24 mouse cellular contexts compared by ENCODE assay signal in the genomic region with DNA sequence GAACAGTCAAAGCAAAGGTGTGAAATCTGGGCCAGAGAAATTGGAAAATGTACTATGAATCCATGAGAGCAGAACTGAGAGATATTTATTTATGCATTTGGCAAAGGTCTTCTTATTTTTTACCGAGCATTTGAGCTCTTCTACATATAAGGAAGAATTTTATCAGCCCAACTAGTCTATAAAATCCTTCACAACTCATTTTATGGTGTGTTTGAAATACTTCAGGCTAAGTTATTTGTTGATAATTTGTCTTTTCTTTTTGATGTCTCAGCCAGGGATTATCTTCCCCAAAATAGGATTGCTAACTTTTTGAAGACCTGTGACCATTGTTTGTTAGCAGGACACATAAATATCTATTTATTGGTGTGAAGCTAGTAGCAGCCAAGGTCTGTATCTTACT.
"Had no signal": no experiment of that assay in that cellular context is flagged by ENCODE, and none has a peak within 500 bp of the region (broad histone marks: within the 10 kb centered on the region; RNA-seq: fewer than 3 reads in every experiment).

No protein-coding gene starts in this region.

- H3K4me2 ChIP-seq: heart, embryonic 11.5 days; heart, embryonic 13.5 days; heart, embryonic 15.5 days; hindbrain, embryonic 13.5 days; hindbrain, embryonic 15.5 days; kidney, embryonic 15.5 days; limb, embryonic 13.5 days; limb, embryonic 15.5 days had no signal

- H3K27ac ChIP-seq: heart, adult 2 months; heart, embryonic 13.5 days; heart, embryonic 15.5 days; hindbrain, embryonic 13.5 days; hindbrain, embryonic 15.5 days; hindbrain, postnatal 0 days; kidney, embryonic 15.5 days; limb, embryonic 13.5 days; limb, embryonic 15.5 days had no signal

- ATAC-seq: forebrain, postnatal 0 days; hindbrain, postnatal 0 days; intestine, embryonic 16.5 days had no signal

- H3K4me3 ChIP-seq: heart, adult 2 months; heart, embryonic 13.5 days; heart, embryonic 15.5 days; hindbrain, embryonic 13.5 days; hindbrain, embryonic 15.5 days; kidney, embryonic 15.5 days; limb, embryonic 13.5 days; limb, embryonic 15.5 days had no signal

- H3K36me3 ChIP-seq: heart, embryonic 13.5 days; heart, embryonic 15.5 days; hindbrain, embryonic 13.5 days; hindbrain, embryonic 15.5 days; kidney, embryonic 15.5 days; limb, embryonic 13.5 days; limb, embryonic 15.5 days had no signal

- H3K4me1 ChIP-seq: heart, embryonic 13.5 days; heart, embryonic 15.5 days; hindbrain, embryonic 13.5 days; hindbrain, embryonic 15.5 days; kidney, embryonic 15.5 days; limb, embryonic 13.5 days; limb, embryonic 15.5 days had no signal

- H3K9me3 ChIP-seq: heart, embryonic 13.5 days; heart, embryonic 15.5 days; hindbrain, embryonic 13.5 days; hindbrain, embryonic 15.5 days; kidney, embryonic 15.5 days; limb, embryonic 13.5 days; limb, embryonic 15.5 days had no signal

- DNase-seq: forebrain, postnatal 0 days; gastrocnemius, postnatal 14 days; gastrocnemius, postnatal 36 days; heart, adult 2 months; heart, postnatal 14 days; heart, postnatal 36 days; kidney, adult 11 months; kidney, adult 2 months; kidney, adult 9 months; kidney, postnatal 10 days; kidney, postnatal 25 days; layer of hippocampus, adult 9-11 months; layer of hippocampus, postnatal 36 days; left cerebral cortex, postnatal 4 days had no signal

- H3K9ac ChIP-seq: forebrain, postnatal 0 days; heart, embryonic 13.5 days; heart, embryonic 15.5 days; hindbrain, embryonic 13.5 days; hindbrain, embryonic 15.5 days; kidney, embryonic 15.5 days; limb, embryonic 13.5 days; limb, embryonic 15.5 days had no signal

- H3K27me3 ChIP-seq: heart, embryonic 13.5 days; heart, embryonic 15.5 days; hindbrain, embryonic 13.5 days; hindbrain, embryonic 15.5 days; kidney, embryonic 15.5 days; limb, embryonic 13.5 days; limb, embryonic 15.5 days had no signal
